Mouse (Mus musculus): Measurements from ENCODE around the gene Thbs2. TPM values are rescaled to one million over a fixed set of nuclear protein-coding genes. Genes with fewer than 3 reads are reported as not detected.

The Thbs2 gene
- polyA plus RNA-seq, 1 experiment from 2014 or later, result 5.6 TPM

DNA sequence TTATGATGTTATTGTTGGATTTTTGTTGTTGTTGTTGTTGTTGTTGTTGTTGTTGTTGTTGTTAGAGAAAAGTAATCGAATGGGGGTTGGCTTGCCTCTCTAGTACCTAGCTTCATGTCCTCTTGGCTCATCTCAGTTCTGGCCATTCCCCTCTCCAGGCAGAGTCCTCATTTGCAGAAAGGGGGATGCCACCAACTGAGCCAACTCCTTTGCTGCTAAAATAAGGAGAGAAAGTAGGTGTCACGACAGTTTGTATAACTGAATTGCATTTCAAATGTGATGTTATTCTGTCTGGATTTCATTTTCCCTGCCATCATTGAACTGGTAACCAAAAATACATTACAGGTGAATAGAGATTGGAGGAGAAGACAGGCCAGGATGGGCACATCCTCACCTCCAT, 35.9 kb downstream of the Thbs2 start:
- ATAC-seq (ENCODE audit: low FRiP score), result no peak
- Histone ChIP-seq H3K4me3 (replicated peaks; ENCODE audit: low read length) (no peak overlapping the region), H3K4me1 (replicated peaks; ENCODE audit: control insufficient read depth, insufficient read depth, low read length) (no peaks in the 10 kb centered on the region), H3K27ac (no peak overlapping the region), H3K36me3 (replicated peaks; ENCODE audit: control insufficient read depth, insufficient read depth) (no peaks in the 10 kb centered on the region), H3K9me3 (ENCODE audit: control insufficient read depth, low read length) (no peaks in the 10 kb centered on the region), H3K27me3 (ENCODE audit: control insufficient read depth, insufficient read depth, low read length) (no peaks in the 10 kb centered on the region), H3K4me2 (replicated peaks) (no peak overlapping the region), H3K9ac (no peak overlapping the region)
- DNase-seq (ENCODE audit: low spot score), result no peak
- 93% methylated on average over 2 of the region's 2 CpGs for WGBS

GRCm38 (mm10) chr17:14657123-14657522, 36.9 kb downstream of the Thbs2 start:
- Histone ChIP-seq H3K27ac (no peak overlapping the region), H3K4me2 (replicated peaks) (no peak overlapping the region), H3K27me3 (ENCODE audit: control insufficient read depth, insufficient read depth, low read length) (no peaks in the 10 kb centered on the region), H3K36me3 (replicated peaks; ENCODE audit: control insufficient read depth, insufficient read depth) (no peaks in the 10 kb centered on the region), H3K9ac (no peak overlapping the region), H3K4me1 (replicated peaks; ENCODE audit: control insufficient read depth, insufficient read depth, low read length) (no peaks in the 10 kb centered on the region), H3K9me3 (ENCODE audit: control insufficient read depth, low read length) (no peaks in the 10 kb centered on the region), H3K4me3 (replicated peaks; ENCODE audit: low read length) (no peak overlapping the region)
- DNase-seq (ENCODE audit: low spot score) (no peak), ATAC-seq (ENCODE audit: low FRiP score) (no peak)

DNA sequence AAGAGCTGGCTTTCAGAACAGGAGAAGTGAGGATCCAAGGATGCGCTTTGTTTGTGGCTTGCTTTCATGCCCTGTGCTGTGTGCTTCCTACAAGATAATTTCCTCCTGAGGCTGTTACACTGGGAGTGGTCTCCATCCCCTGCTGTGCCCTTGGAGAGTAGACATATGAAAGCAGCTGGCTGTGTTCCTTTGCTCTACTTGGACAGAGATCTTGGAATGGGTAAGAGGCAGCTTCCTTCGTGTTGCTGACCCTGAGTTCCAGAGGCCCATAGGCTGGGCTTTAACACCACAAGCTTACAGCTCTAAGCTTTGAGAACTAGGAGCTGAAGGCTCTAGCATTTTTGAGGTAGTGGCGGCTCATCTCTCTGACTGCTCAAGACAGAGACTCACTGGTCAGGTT, 39.1 kb downstream of the Thbs2 start:
- no peak overlapping the region for H3K4me2 ChIP-seq (replicated peaks)
- no peaks in the 10 kb centered on the region for H3K27me3 ChIP-seq (ENCODE audit: control insufficient read depth, insufficient read depth, low read length)
- H3K9me3 ChIP-seq (ENCODE audit: control insufficient read depth, low read length), result no peaks in the 10 kb centered on the region
- no peak overlapping the region for H3K27ac ChIP-seq
- H3K36me3 ChIP-seq (replicated peaks; ENCODE audit: control insufficient read depth, insufficient read depth), result no peaks in the 10 kb centered on the region
- H3K4me3 ChIP-seq (replicated peaks; ENCODE audit: low read length), result no peak overlapping the region
- DNase-seq (ENCODE audit: low spot score) (no peak), ATAC-seq (ENCODE audit: low FRiP score) (no peak)
- H3K4me1 ChIP-seq (replicated peaks; ENCODE audit: control insufficient read depth, insufficient read depth, low read length), result no peaks in the 10 kb centered on the region
- H3K9ac ChIP-seq, result no peak overlapping the region
- WGBS, result 85% methylated on average over 3 of the region's 3 CpGs

DNA sequence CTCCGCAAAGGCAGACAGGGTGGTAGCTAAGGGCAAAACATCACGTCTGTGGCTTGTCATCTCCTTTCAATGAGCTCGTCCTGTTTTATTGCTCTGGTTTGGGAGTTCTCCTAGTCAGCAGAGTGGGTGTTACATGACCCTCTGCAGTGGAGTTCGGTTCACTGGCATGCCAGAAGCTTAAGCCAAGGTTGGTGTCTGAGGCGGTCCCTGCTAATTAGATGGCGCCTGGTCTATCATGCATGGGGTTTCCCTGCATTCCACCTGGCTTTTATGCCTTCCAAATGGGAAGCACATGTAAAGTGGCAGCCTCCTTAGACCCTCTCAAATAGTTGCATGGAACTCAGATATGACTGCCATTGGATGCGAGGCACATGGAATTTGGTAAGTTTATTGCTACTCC, 42.0 kb downstream of the Thbs2 start:
- Histone ChIP-seq H3K9me3 (ENCODE audit: control insufficient read depth, low read length) (no peaks in the 10 kb centered on the region), H3K4me1 (replicated peaks; ENCODE audit: control insufficient read depth, insufficient read depth, low read length) (no peaks in the 10 kb centered on the region), H3K4me3 (replicated peaks; ENCODE audit: low read length) (no peak overlapping the region), H3K4me2 (replicated peaks) (no peak overlapping the region), H3K27ac (no peak overlapping the region), H3K36me3 (replicated peaks; ENCODE audit: control insufficient read depth, insufficient read depth) (no peaks in the 10 kb centered on the region), H3K9ac (no peak overlapping the region), H3K27me3 (ENCODE audit: control insufficient read depth, insufficient read depth, low read length) (no peaks in the 10 kb centered on the region)
- DNase-seq (ENCODE audit: low spot score) (no peak), ATAC-seq (ENCODE audit: low FRiP score) (no peak)
- WGBS, result 87% methylated on average over 7 of the region's 7 CpGs

- no peak for ATAC-seq (ENCODE audit: low FRiP score)
- WGBS, result 75% methylated on average over 4 of the region's 4 CpGs
- DNase-seq (ENCODE audit: low spot score), result no peak
- Histone ChIP-seq H3K9me3 (ENCODE audit: control insufficient read depth, low read length) (no peaks in the 10 kb centered on the region), H3K27me3 (ENCODE audit: control insufficient read depth, insufficient read depth, low read length) (no peaks in the 10 kb centered on the region), H3K36me3 (replicated peaks; ENCODE audit: control insufficient read depth, insufficient read depth) (no peaks in the 10 kb centered on the region), H3K4me1 (replicated peaks; ENCODE audit: control insufficient read depth, insufficient read depth, low read length) (no peaks in the 10 kb centered on the region), H3K4me3 (replicated peaks; ENCODE audit: low read length) (no peak overlapping the region), H3K9ac (no peak overlapping the region), H3K27ac (no peak overlapping the region), H3K4me2 (replicated peaks) (no peak overlapping the region)
Observed at GRCm38 (mm10) chr17:14647996-14648640, 45.9 kb downstream of the Thbs2 start.

DNA sequence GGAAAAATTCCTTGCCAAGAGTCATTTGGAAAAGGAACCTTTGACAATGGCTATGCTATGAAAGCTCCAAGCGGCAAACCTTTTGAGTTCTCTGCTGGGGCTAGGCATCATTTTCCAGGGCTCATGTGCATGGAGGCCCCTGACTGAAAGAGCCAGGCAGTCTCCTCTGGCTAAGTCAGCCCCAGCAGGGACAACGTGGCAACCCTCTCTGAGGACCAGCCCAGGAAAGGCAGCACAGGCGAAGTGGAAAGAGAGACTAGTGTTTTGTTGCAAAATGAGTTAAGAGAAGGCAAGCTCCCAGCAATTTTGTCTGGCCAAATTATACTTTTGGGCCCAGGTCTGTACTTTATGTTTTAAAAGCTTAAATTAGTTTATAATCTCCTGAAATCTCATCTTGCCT, 50.0 kb downstream of the Thbs2 start:
- no peak overlapping the region for H3K9ac ChIP-seq
- 70% methylated on average over 3 of the region's 3 CpGs for WGBS
- no peak overlapping the region for H3K27ac ChIP-seq
- no peak for DNase-seq (ENCODE audit: low spot score)
- no peaks in the 10 kb centered on the region for H3K4me1 ChIP-seq (replicated peaks; ENCODE audit: control insufficient read depth, insufficient read depth, low read length)
- no peaks in the 10 kb centered on the region for H3K36me3 ChIP-seq (replicated peaks; ENCODE audit: control insufficient read depth, insufficient read depth)
- H3K4me2 ChIP-seq (replicated peaks), result no peak overlapping the region
- ATAC-seq (ENCODE audit: low FRiP score), result no peak
- H3K27me3 ChIP-seq (ENCODE audit: control insufficient read depth, insufficient read depth, low read length), result no peaks in the 10 kb centered on the region
- H3K9me3 ChIP-seq (ENCODE audit: control insufficient read depth, low read length), result no peaks in the 10 kb centered on the region
- no peak overlapping the region for H3K4me3 ChIP-seq (replicated peaks; ENCODE audit: low read length)

- H3K4me3 ChIP-seq (replicated peaks; ENCODE audit: low read length), result no peak overlapping the region
- no peak for DNase-seq (ENCODE audit: low spot score)
- WGBS, result 93% methylated on average over 15 of the region's 15 CpGs
Observed at GRCm38 (mm10) chr17:14640351-14641115, 53.5 kb downstream of the Thbs2 start.

GRCm38 (mm10) chr17:14635546-14636323, 58.3 kb downstream of the Thbs2 start:
- no peaks in the 10 kb centered on the region for H3K9me3 ChIP-seq (ENCODE audit: control insufficient read depth, low read length)
- WGBS, result 89% methylated on average over 8 of the region's 8 CpGs
- no peaks in the 10 kb centered on the region for H3K4me1 ChIP-seq (replicated peaks; ENCODE audit: control insufficient read depth, insufficient read depth, low read length)
- no peak overlapping the region for H3K4me3 ChIP-seq (replicated peaks; ENCODE audit: low read length)
- ATAC-seq (ENCODE audit: low FRiP score), result no peak
- no peaks in the 10 kb centered on the region for H3K36me3 ChIP-seq (replicated peaks; ENCODE audit: control insufficient read depth, insufficient read depth)
- H3K27me3 ChIP-seq (ENCODE audit: control insufficient read depth, insufficient read depth, low read length), result no peaks in the 10 kb centered on the region
- H3K27ac ChIP-seq, result no peak overlapping the region
- no peak overlapping the region for H3K4me2 ChIP-seq (replicated peaks)
- no peak overlapping the region for H3K9ac ChIP-seq
- no peak for DNase-seq (ENCODE audit: low spot score)

More at GRCm38 (mm10) chr17:14640351-14641115, 53.5 kb downstream of the Thbs2 start:
- Histone ChIP-seq H3K4me2 (replicated peaks) (no peak overlapping the region), H3K27ac (no peak overlapping the region), H3K36me3 (replicated peaks; ENCODE audit: control insufficient read depth, insufficient read depth) (no peaks in the 10 kb centered on the region), H3K27me3 (ENCODE audit: control insufficient read depth, insufficient read depth, low read length) (no peaks in the 10 kb centered on the region), H3K4me1 (replicated peaks; ENCODE audit: control insufficient read depth, insufficient read depth, low read length) (no peaks in the 10 kb centered on the region), H3K9me3 (ENCODE audit: control insufficient read depth, low read length) (no peaks in the 10 kb centered on the region), H3K9ac (no peak overlapping the region)
- ATAC-seq (ENCODE audit: low FRiP score), result no peak

GRCm38 (mm10) chr17:14628901-14629300, 65.1 kb downstream of the Thbs2 start:
- Histone ChIP-seq H3K9ac (no peak overlapping the region), H3K4me1 (replicated peaks; ENCODE audit: control insufficient read depth, insufficient read depth, low read length) (no peaks in the 10 kb centered on the region), H3K27ac (no peak overlapping the region), H3K36me3 (replicated peaks; ENCODE audit: control insufficient read depth, insufficient read depth) (no peaks in the 10 kb centered on the region), H3K4me2 (replicated peaks) (no peak overlapping the region), H3K4me3 (replicated peaks; ENCODE audit: low read length) (no peak overlapping the region), H3K27me3 (ENCODE audit: control insufficient read depth, insufficient read depth, low read length) (no peaks in the 10 kb centered on the region), H3K9me3 (ENCODE audit: control insufficient read depth, low read length) (no peaks in the 10 kb centered on the region)
- ATAC-seq (ENCODE audit: low FRiP score) (no peak), DNase-seq (ENCODE audit: low spot score) (no peak)
- WGBS, result 79% methylated on average over 4 of the region's 4 CpGs
